20 mouse cellular contexts compared by ENCODE assay signal in the genomic region with DNA sequence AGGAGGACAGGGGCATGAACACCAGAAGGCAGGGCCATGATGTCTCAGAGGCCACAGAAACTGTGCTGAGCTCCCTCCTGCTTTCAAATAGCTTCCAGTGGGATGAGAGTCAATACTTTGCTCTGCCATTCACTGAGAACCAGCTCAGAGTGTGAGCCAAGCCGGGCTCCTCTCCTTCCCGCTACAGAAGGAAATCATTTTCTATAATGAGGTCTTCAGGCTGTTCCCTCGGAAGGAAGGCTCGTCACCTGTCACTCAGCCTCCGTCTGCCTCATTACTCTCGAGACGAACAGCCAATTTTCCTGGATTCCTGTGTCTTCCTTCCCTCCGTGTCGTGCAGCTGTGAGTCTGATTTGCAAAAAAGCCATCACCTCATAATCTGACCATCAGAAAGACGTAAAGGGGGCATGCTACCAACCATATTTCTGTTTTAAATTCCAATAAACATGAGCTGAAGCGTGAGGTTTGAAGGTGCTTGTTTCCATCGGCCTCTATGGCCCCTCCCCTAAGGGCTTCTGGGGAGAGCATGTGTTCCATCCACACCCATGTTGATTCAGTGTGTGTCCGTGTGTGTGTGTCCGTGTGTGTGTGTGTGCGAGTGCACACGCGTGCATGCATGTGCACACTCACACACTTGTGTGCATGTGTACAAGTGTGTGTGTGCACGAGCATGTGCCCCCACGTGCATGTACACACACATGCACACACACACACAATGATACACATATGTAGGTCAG. TPM values are rescaled to one million over a fixed set of nuclear protein-coding genes. Genes with fewer than 3 reads are reported as not detected.
DNase-seq lines count a peak whose midpoint lies in the region; ATAC-seq and TF ChIP-seq lines count a peak whose summit lies in the region.
"Had no signal": no experiment of that assay in that cellular context is flagged by ENCODE, and none has a peak within 500 bp of the region (broad histone marks: within the 10 kb centered on the region; RNA-seq: fewer than 3 reads in every experiment).

No protein-coding gene starts in this region.

- H3K9me3 ChIP-seq in megakaryocyte, embryonic 14.5 days: peaks cover 18% of the 10 kb centered on the region
- no peaks in the 10 kb centered on the region for H3K9me3 ChIP-seq in forebrain, embryonic 14.5 days (replicated peaks; ENCODE audit: control insufficient read depth, low read length)
- H3K9me3 ChIP-seq in forebrain, postnatal 0 days (ENCODE audit: low read length): no peaks in the 10 kb centered on the region
- no peaks in the 10 kb centered on the region for H3K9me3 ChIP-seq in midbrain, embryonic 15.5 days
- no peaks in the 10 kb centered on the region for H3K9me3 ChIP-seq in kidney, embryonic 16.5 days (ENCODE audit: low read length)
- H3K9me3 ChIP-seq: heart, embryonic 15.5 days; liver, embryonic 15.5 days had no signal

- H3K27ac ChIP-seq in forebrain, embryonic 14.5 days (ENCODE audit: low read depth, low read length): peak overlapping the region; percentile 75
- peak overlapping the region; percentile 76 for H3K27ac ChIP-seq in forebrain, postnatal 0 days (ENCODE audit: low read depth, low read length)
- H3K27ac ChIP-seq in midbrain, embryonic 15.5 days: peak overlapping the region; percentile 74
- H3K27ac ChIP-seq in kidney, embryonic 16.5 days (ENCODE audit: low read length): no peak overlapping the region
- H3K27ac ChIP-seq: heart, embryonic 15.5 days; liver, embryonic 15.5 days had no signal

- no peak for TF ChIP-seq CTCF in forebrain, postnatal 0 days (IDR thresholded peaks at IDR 0.05; ENCODE audit: low read depth)

- no peaks in the 10 kb centered on the region for H3K4me1 ChIP-seq in megakaryocyte, embryonic 14.5 days
- peaks cover 22% of the 10 kb centered on the region for H3K4me1 ChIP-seq in forebrain, embryonic 14.5 days (ENCODE audit: control insufficient read depth, insufficient read depth, low read length)
- H3K4me1 ChIP-seq in forebrain, postnatal 0 days (ENCODE audit: insufficient read depth): 0 out of 2 replicates have a peak, but pooled peaks cover 9% of the 10 kb centered on the region
- peaks cover 11% of the 10 kb centered on the region; the same call in 1 of the 2 replicates for H3K4me1 ChIP-seq in midbrain, embryonic 15.5 days
- H3K4me1 ChIP-seq in kidney, embryonic 16.5 days (ENCODE audit: insufficient read depth, low read length): no peaks in the 10 kb centered on the region
- H3K4me1 ChIP-seq: heart, embryonic 15.5 days; liver, embryonic 15.5 days had no signal

- H3K27me3 ChIP-seq in megakaryocyte, embryonic 14.5 days (replicated peaks): peaks cover 28% of the 10 kb centered on the region
- H3K27me3 ChIP-seq in forebrain, embryonic 14.5 days (replicated peaks; ENCODE audit: control insufficient read depth, insufficient read depth, low read length): no peaks in the 10 kb centered on the region
- no peaks in the 10 kb centered on the region for H3K27me3 ChIP-seq in forebrain, postnatal 0 days (ENCODE audit: insufficient read depth, low read length)
- H3K27me3 ChIP-seq in midbrain, embryonic 15.5 days (replicated peaks): no peaks in the 10 kb centered on the region
- H3K27me3 ChIP-seq in kidney, embryonic 16.5 days (ENCODE audit: insufficient read depth, low read length): no peaks in the 10 kb centered on the region
- H3K27me3 ChIP-seq: heart, embryonic 15.5 days had no signal

- no peak overlapping the region for H3K9ac ChIP-seq in forebrain, embryonic 14.5 days (ENCODE audit: low read length)
- 0 out of 2 replicates have a peak overlapping the region, but pooled peaks have one; percentile 14 for H3K9ac ChIP-seq in forebrain, postnatal 0 days
- H3K9ac ChIP-seq in midbrain, embryonic 15.5 days: no peak overlapping the region
- H3K9ac ChIP-seq in kidney, embryonic 16.5 days (replicated peaks; ENCODE audit: low read length): no peak overlapping the region
- H3K9ac ChIP-seq: heart, embryonic 15.5 days; liver, embryonic 15.5 days had no signal

- no peaks in the 10 kb centered on the region for H3K36me3 ChIP-seq in megakaryocyte, embryonic 14.5 days (replicated peaks; ENCODE audit: low read length)
- no peaks in the 10 kb centered on the region for H3K36me3 ChIP-seq in forebrain, embryonic 14.5 days (ENCODE audit: control insufficient read depth, insufficient read depth, low read length)
- H3K36me3 ChIP-seq in forebrain, postnatal 0 days (ENCODE audit: insufficient read depth): no peaks in the 10 kb centered on the region
- no peaks in the 10 kb centered on the region for H3K36me3 ChIP-seq in midbrain, embryonic 15.5 days (replicated peaks)
- no peaks in the 10 kb centered on the region for H3K36me3 ChIP-seq in kidney, embryonic 16.5 days (ENCODE audit: insufficient read depth, low read length)
- H3K36me3 ChIP-seq: heart, embryonic 15.5 days; liver, embryonic 15.5 days had no signal

- no peak for ATAC-seq in megakaryocyte, adult 5-6 weeks (ENCODE audit: poor library complexity, severe bottlenecking)
- ATAC-seq in forebrain, embryonic 14.5 days: peak; percentile 70
- ATAC-seq in forebrain, postnatal 0 days: peak; percentile 91
- ATAC-seq in midbrain, embryonic 15.5 days (replicated peaks): peak; percentile 76
- no peak for ATAC-seq in kidney, embryonic 16.5 days (ENCODE audit: low FRiP score, low TSS enrichment)

- H3K4me3 ChIP-seq in megakaryocyte, embryonic 14.5 days (replicated peaks): peak overlapping the region; percentile 4
- no peak overlapping the region for H3K4me3 ChIP-seq in forebrain, embryonic 14.5 days (ENCODE audit: low read depth, low read length)
- no peak overlapping the region for H3K4me3 ChIP-seq in forebrain, postnatal 0 days (ENCODE audit: low read depth, low read length)
- no peak overlapping the region for H3K4me3 ChIP-seq in midbrain, embryonic 15.5 days
- no peak overlapping the region for H3K4me3 ChIP-seq in kidney, embryonic 16.5 days (ENCODE audit: low read length)
- H3K4me3 ChIP-seq: heart, embryonic 15.5 days; liver, embryonic 15.5 days had no signal

- H3K4me2 ChIP-seq in forebrain, embryonic 14.5 days (ENCODE audit: low read length): no peak overlapping the region
- no peak overlapping the region; the same call in 1 of the 2 replicates for H3K4me2 ChIP-seq in forebrain, postnatal 0 days (ENCODE audit: low read depth)
- H3K4me2 ChIP-seq in midbrain, embryonic 15.5 days: no peak overlapping the region
- H3K4me2 ChIP-seq in kidney, embryonic 16.5 days (replicated peaks; ENCODE audit: low read depth, low read length): no peak overlapping the region
- H3K4me2 ChIP-seq: heart, embryonic 15.5 days; liver, embryonic 15.5 days had no signal

- WGBS in forebrain, embryonic 14.5 days: 51% methylated on average over 19 of the region's 19 CpGs
- 48% methylated on average over 19 of the region's 19 CpGs for WGBS in forebrain, postnatal 0 days
- 65% methylated on average over 19 of the region's 19 CpGs for WGBS in midbrain, embryonic 15.5 days
- 63% methylated on average over 19 of the region's 19 CpGs for WGBS in kidney, embryonic 16.5 days

- peak; percentile 79 for DNase-seq in forebrain, embryonic 14.5 days (ENCODE audit: low spot score)
- peak; percentile 79 for DNase-seq in forebrain, postnatal 0 days
- no peak for DNase-seq in cerebellum, adult 8-10 months
- DNase-seq: adrenal gland, adult 2 months; cerebellum, adult 18-20 months; gastrocnemius, postnatal 36 days; heart, postnatal 36 days; kidney, adult 2 months; kidney, postnatal 10 days; left cerebral cortex, postnatal 4 days; liver; lung, postnatal 4 days; right cerebral cortex, postnatal 25 days; spleen, adult 18-20 months had no signal

RNA-seq across cellular contexts. Expression of a gene that starts 7.0 kb away (rescaled TPM):
- polyA plus RNA-seq in megakaryocyte, embryonic 14.5 days (2012; ENCODE audit: insufficient read depth, low replicate concordance): 2.9 and 4.3 TPM in 2 replicates
- total RNA-seq in megakaryocyte, adult 5-6 weeks (2015): 3.4 TPM in 2 replicates
- 1.5 and 2.3 TPM in 2 replicates for total RNA-seq in megakaryocyte, adult 5-6 weeks (2017)
- 51.5 and 53.1 TPM in 2 replicates for polyA plus RNA-seq in forebrain, embryonic 14.5 days (2014; fragmentation: Nextera tagmentation; extraction: Ambion mirVana)
- 14.9 and 17.5 TPM in 2 replicates for total RNA-seq in forebrain, postnatal 0 days (2014; rRNA removed)
- polyA plus RNA-seq in forebrain, postnatal 0 days (2015; fragmentation: Nextera tagmentation; extraction: Ambion mirVana): 43.5 and 49.3 TPM in 2 replicates
- polyA plus RNA-seq in midbrain, embryonic 15.5 days (2015; fragmentation: Nextera tagmentation; extraction: Ambion mirVana): 19.9 and 22.4 TPM in 2 replicates
- polyA plus RNA-seq in kidney, embryonic 16.5 days (2015; fragmentation: Nextera tagmentation; extraction: Ambion mirVana): 12.0 and 12.8 TPM in 2 replicates

RNA-seq across cellular contexts. Expression of a gene that starts 32.0 kb away (rescaled TPM):
- polyA plus RNA-seq in megakaryocyte, embryonic 14.5 days (2012; ENCODE audit: insufficient read depth, low replicate concordance): 7.0 and 9.6 TPM in 2 replicates
- 46.6 and 51.4 TPM in 2 replicates for total RNA-seq in megakaryocyte, adult 5-6 weeks (2015)
- 79.4 and 81.0 TPM in 2 replicates for total RNA-seq in megakaryocyte, adult 5-6 weeks (2017)
- 61.8 and 74.2 TPM in 2 replicates for polyA plus RNA-seq in forebrain, embryonic 14.5 days (2014; fragmentation: Nextera tagmentation; extraction: Ambion mirVana)
- total RNA-seq in forebrain, postnatal 0 days (2014; rRNA removed): 4.7 and 9.2 TPM in 2 replicates
- polyA plus RNA-seq in forebrain, postnatal 0 days (2015; fragmentation: Nextera tagmentation; extraction: Ambion mirVana): 8.8 and 10.4 TPM in 2 replicates
- polyA plus RNA-seq in midbrain, embryonic 15.5 days (2015; fragmentation: Nextera tagmentation; extraction: Ambion mirVana): 15.4 TPM in 2 replicates
- 112 and 117 TPM in 2 replicates for polyA plus RNA-seq in kidney, embryonic 16.5 days (2015; fragmentation: Nextera tagmentation; extraction: Ambion mirVana)

RNA-seq across cellular contexts. Expression of a gene that starts 32.1 kb away (rescaled TPM):
- polyA plus RNA-seq in megakaryocyte, embryonic 14.5 days (2012; ENCODE audit: insufficient read depth, low replicate concordance): 7.2 and 7.4 TPM in 2 replicates
- 18.5 and 19.7 TPM in 2 replicates for total RNA-seq in megakaryocyte, adult 5-6 weeks (2015)
- total RNA-seq in megakaryocyte, adult 5-6 weeks (2017): 34.4 and 39.7 TPM in 2 replicates
- polyA plus RNA-seq in forebrain, embryonic 14.5 days (2014; fragmentation: Nextera tagmentation; extraction: Ambion mirVana): 37.8 and 38.6 TPM in 2 replicates
- total RNA-seq in forebrain, postnatal 0 days (2014; rRNA removed): 30.3 and 37.6 TPM in 2 replicates
- 28.9 and 29.3 TPM in 2 replicates for polyA plus RNA-seq in forebrain, postnatal 0 days (2015; fragmentation: Nextera tagmentation; extraction: Ambion mirVana)
- polyA plus RNA-seq in midbrain, embryonic 15.5 days (2015; fragmentation: Nextera tagmentation; extraction: Ambion mirVana): 25.1 and 30.4 TPM in 2 replicates
- 36.6 and 38.3 TPM in 2 replicates for polyA plus RNA-seq in kidney, embryonic 16.5 days (2015; fragmentation: Nextera tagmentation; extraction: Ambion mirVana)

RNA-seq across cellular contexts. Expression of a gene that starts 55.2 kb away (rescaled TPM):
- polyA plus RNA-seq in megakaryocyte, embryonic 14.5 days (2012; ENCODE audit: insufficient read depth, low replicate concordance): 5.9 TPM in 2 replicates
- total RNA-seq in megakaryocyte, adult 5-6 weeks (2015): 4.0 TPM in 2 replicates
- 3.6 and 5.3 TPM in 2 replicates for total RNA-seq in megakaryocyte, adult 5-6 weeks (2017)
- 0.10 and 0.28 TPM in 2 replicates for polyA plus RNA-seq in forebrain, embryonic 14.5 days (2014; fragmentation: Nextera tagmentation; extraction: Ambion mirVana)
- 0.08 and 0.24 TPM in 2 replicates for total RNA-seq in forebrain, postnatal 0 days (2014; rRNA removed)
- polyA plus RNA-seq in forebrain, postnatal 0 days (2015; fragmentation: Nextera tagmentation; extraction: Ambion mirVana): 0.12 and 0.13 TPM in 2 replicates
- polyA plus RNA-seq in midbrain, embryonic 15.5 days (2015; fragmentation: Nextera tagmentation; extraction: Ambion mirVana): 0.12 and 0.27 TPM in 2 replicates
- 0.32 and 0.36 TPM in 2 replicates for polyA plus RNA-seq in kidney, embryonic 16.5 days (2015; fragmentation: Nextera tagmentation; extraction: Ambion mirVana)

Comparison
In these comparisons a context has a peak if more than half of its experiments do, and no peak if none do; other contexts are left out.
1. ATAC-seq: peak in forebrain, embryonic 14.5 days (single experiment), forebrain, postnatal 0 days (single experiment) and midbrain, embryonic 15.5 days (single experiment); none in megakaryocyte, adult 5-6 weeks (single experiment) and kidney, embryonic 16.5 days (single experiment).